Mouse (Mus musculus): ENCODE data around the gene Acss2.
"Not testable (repeated sequence)": the region's sequence is repeated elsewhere in the genome, so short reads cannot be mapped to it uniquely, and the experiment has no call there.

Acss2 gene

DNA sequence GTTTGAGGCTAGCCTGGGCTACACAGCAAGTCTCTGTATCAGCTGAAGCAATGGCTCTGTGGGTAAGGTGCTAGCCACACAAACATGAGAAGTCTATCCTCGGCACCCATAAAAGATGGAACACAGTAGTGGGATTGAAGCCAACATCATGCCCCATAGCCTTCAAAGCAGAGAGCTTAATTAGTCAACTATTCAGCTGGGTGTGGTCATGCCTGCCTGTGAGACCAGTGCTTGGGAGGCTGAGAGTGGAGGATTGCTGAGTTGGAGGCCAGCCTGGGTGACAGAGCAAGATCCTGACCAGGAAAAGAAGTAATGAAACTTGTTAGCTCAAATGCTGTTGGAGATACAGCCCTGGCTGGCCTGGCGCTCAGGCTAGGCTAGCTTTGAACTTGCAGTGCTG is 73.1 kb downstream of the Acss2 start:
- no peak for DNase-seq

DNA sequence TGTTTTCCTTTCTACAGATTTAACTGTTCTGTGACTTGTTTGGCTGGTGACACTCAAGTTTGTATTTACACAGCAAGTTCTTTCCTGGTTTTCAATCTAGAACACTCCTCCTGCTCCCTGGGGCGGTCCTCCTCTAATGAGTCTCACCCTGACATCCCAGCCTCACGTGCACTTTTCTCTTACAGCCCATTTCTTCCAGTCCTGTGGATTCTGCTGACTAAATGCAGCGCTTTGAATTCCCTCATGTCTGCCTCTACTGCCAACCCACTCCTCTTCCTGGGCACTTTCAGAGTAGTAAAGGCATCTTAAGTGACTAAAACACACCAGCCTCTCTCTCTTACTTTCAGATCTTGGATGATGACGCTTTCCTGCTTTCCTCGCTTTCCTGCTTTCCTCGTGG is 73.9 kb downstream of the Acss2 start:
- peak; percentile 32 for DNase-seq

DNA sequence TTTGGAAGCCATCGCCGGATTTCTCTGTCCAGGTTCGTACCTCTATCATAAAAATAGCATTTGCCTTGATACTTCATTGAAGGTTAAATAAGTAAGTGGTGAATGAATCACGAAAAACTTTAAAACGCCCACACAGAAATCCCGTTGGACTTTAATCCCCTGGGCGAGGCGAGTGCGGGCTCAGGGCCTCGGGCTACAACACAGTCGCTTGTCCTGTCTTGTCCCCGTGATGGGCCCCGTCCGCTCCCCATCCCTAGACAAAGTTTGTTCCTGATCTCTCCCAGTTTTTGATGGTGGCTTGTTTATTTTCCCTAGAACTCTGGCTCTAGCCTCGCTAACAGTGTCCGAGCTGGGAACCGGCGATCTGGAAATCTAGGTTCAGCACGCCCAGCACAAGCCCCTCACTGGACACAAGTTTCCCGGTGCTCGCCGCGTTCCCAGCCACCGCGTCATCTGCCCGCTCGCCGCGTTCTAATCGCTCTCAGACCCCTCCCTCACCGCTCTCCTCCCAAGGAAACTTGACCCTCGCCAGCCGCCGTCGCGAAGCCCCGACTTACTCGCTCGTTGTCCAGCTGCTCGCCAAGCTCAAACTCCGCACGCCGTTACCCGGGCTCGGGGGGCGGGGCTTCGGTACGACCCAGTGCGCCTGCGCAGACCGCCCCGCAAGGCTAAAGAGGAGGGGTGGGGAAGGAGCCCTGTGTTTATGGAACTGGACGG is 74.5 kb downstream of the Acss2 start, which contains the start of gene Gss:
TSS of gene Gss (minus strand) at position 674 of the 717 bp plus-strand sequence.
- peak; percentile 99 for DNase-seq

DNA sequence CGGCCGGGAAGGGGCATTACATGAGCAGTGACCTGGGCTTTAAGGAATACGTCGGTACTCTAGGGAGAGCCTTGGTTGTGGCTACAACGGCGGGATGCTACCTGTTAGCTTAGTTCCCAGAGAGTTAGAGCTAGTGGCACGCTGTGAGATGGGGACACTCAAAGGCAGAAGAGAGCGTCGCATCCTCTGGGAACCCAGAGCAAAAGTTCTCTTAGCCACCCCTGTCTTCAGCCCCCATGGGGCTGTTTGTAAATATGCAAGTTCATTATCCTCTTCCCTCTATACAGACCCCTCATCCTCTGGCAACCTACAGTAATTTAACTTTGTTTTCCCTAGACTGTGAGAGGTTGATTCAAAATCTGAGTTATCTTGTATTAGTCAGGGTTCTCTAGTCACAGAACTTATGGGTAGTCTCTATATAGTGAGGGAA is 75.1 kb downstream of the Acss2 start:
- no peak for DNase-seq

DNA sequence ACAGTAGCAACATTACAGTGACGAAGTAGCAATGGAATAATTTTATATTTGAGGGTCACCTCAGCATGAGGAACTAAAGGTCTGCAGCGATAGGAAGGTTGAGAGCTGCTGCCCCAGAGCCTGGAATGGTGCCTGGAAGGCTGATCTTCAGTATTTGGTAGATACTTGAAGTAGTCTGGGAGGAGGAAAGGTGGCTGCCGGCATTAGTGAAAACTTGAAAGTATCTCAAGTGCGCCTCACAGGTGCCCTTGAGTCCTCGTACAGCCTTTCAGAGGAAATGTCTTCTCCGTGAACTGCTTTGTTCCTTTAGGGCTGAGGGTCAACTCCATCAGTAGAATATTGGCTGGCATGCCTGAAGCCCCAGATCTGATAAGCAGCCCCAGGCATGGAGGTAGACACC is 77.8 kb downstream of the Acss2 start:
- DNase-seq, result no peak

DNA sequence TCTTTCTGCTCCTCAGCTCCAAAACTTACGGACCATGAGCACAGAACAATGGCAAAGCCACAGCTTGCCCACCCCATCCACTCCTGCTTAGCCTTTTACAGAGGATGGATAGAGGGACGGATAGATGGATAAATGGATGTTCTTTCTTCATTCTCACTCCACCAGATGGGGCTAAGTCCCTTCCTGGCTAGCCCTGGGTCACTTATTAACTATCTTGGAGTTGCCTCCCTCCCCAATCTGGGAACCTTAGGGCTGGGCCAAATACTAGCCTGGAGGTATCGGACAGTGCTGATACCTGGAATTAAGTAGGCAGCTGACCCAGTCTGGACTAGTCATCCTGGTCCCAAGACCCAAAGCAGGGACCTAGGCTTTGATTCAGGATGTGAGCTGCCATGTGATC is 86.0 kb downstream of the Acss2 start:
- no peak for DNase-seq

DNA sequence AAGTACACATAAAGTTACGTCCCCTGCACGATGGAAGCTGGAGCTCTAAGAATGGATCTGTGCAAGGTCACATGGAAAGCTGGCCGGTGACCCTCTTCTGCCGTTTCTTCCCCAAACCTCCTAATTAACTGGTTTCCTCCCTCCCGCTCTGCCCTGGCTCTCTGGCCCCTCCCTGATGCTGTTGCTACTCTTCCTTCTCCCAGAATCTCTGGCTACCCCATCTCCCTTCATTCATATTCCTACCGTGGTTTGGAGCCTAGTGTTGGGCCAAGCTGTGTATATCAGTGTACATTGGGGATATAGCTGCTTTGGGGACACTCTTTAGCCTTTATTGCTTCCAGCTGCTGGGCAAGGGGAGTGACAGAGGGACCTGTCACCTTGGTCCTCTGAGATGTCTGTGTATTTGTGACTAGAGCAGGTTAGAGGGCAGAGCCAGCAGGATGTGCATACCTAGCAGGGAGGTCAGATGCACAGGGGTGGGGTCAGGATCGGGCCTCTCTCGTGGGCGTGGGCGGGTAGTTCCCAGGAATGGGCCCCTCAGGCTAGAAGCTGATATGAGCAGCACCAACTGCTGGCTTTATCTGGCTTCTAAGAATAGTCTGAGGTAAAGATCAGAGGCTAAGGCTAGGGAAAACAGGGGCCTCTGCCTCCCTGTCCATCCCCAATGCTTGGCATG is 87.0 kb downstream of the Acss2 start:
- no peak for DNase-seq

DNA sequence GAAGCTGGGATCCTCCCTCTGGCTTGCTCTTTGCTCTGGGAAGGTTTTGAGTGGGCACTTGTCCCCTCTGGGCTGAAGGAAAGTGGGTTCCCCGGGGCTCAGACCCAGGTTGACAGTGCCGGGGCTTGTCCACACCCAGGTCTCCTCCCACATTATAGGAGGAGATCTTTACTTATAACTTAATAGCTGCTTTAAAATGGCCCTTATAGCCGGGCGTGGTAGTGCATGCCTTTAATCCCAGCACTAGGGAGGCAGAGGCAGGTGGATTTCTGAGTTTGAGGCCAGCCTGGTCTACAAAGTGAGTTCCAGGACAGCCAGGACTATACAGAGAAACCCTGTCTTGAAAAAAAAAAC is 87.5 kb downstream of the Acss2 start:
- DNase-seq, result not testable (repeated sequence)

DNA sequence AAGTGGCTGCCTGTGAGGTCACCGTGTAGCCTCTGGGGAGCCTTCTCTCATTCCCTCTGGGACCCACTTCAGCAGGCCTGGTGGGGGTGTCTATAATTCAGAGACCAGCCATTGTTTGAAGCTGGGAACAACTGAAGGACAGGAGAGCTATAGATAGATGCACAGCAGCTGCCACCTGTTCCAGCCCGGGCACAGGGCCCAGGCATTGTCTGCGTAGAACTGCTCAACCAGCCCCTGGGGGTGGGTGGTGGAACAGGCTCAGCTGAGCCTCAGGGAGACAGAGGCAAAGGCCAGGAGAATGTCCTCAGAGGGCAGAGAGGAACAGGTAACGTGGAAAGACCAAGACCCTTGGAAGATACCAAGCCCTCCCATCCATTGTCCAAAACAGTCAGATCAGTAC is 88.6 kb downstream of the Acss2 start:
- no peak for DNase-seq

DNA sequence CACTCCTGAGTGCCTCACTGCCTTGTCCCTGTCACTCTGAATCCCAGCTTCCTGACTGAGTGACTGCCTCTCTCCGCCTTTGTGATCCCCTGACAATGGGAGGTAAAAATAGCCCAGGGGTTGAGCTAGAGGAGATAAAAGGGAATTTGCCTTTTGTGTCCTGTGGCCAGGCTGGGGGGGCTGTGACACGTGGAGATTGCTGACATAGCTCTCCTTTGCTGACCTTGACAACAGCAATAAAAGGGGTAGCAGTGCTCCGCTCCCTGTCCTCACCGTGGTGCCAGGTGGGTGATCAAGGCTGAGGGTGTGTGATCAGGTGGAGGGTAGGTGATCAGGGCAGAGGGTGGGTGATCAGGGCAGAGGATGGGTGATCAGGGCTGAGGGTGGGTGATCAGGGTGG is 93.2 kb downstream of the Acss2 start, which contains the start of gene Myh7b:
TSS of gene Myh7b (plus strand) at position 235 of the 400 bp plus-strand sequence.
- DNase-seq, result no peak

DNA sequence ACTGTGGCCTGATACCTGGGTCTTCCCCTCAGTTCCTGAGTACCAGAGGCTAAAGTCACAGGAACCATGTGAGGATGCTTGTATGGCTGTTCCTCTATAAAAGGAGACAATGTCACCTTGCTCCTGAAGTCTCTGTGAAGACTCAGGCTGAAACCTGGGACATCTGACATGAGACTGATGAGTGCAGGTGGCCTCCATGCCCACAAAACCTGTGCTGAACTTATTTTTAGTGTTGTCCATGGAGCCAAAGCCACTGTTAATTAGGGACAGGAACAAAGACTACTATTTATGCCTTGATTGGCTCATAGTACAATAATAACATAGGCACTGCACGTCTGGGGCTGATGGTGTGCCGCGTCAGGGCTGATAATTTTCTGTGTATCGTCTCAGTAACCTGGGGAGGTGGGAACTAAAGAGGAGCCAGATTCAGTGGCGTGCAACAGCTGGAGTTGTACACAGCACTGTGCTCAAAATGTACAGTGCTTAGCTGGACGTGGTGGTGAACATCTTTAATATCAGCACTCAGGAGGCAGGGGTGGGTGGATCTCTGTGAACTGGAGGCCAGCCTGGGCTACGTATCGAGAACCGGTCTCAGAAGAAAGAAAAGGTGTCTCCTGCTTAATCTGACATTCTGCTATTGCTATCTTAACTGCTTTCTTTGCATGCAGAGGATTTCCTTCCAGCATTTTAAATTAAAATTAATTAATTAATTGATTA is 94.2 kb downstream of the Acss2 start:
- DNase-seq, result no peak

DNA sequence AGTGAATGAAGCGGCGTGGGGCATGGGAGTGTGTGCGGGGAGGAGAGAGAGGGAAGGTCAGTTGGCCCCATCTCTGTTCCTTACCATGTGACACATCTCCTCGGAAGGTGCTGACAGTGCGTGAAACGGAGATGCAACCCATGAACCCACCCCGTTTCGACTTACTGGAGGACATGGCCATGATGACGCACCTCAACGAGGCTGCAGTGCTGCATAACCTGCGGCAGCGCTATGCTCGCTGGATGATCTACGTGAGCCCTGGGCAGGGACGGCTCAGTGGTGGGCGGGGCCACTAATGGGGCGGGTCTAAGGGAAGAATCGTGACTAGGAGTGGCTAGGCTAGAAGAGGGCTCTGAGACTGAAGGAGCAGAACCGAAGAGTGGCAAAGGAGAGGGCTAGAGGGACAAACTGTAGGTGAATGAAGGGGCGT is 95.6 kb downstream of the Acss2 start:
- peak; percentile 80 for DNase-seq

DNA sequence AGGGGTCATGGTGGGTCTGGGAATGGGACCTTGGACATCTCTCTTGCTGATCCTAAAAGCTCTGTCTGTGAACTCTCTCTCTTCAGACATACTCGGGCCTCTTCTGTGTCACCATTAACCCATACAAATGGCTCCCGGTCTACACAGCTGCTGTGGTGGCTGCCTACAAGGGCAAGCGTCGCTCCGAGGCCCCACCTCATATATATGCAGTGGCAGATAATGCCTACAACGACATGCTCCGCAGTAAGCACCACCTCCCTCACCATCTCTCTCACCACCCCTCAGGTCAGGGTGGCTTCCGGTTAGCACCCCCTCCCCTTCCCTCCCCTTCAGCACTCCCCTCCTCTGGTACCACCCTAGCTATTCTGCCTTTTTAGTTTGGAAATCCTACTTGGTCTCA is 96.2 kb downstream of the Acss2 start:
- no peak for DNase-seq

DNA sequence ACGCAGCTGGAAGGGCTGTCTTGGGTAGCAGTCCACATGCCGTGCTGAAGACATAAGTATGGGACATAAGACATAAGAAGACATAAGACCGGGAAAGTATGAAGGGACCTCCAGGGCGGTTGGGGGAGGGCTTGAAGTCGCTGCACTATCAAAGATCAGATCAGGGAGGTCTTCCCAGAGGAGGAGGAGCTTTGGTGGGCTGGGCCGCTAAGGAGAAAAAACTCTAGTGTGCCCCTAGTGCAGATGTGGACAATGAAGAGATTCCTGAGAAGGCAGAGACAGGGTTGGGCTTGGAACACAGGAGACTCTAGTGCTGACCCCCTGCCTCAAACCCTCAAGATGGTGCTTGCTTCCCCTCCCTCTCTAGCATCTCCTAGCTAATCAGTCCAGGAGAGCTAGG is 99.2 kb downstream of the Acss2 start:
- DNase-seq, result no peak

DNA sequence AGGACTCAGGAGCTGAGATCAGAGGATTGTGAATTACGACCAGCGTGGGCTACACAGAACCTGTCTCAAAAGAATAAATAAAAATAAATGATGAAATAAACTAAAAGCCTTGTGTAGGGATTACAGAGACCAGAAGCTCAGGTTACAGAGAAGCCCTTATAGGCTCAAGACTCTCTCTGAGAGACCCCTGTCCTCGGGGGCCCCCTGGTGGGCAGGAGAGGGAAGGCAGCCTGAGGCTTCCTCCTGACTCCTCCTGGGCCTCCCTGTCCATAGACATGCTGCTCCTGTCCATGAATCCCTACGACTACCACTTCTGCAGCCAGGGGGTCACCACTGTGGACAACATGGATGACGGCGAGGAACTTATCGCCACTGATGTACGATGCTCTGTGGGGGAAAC is 102.1 kb downstream of the Acss2 start:
- peak; percentile 79 for DNase-seq

DNA sequence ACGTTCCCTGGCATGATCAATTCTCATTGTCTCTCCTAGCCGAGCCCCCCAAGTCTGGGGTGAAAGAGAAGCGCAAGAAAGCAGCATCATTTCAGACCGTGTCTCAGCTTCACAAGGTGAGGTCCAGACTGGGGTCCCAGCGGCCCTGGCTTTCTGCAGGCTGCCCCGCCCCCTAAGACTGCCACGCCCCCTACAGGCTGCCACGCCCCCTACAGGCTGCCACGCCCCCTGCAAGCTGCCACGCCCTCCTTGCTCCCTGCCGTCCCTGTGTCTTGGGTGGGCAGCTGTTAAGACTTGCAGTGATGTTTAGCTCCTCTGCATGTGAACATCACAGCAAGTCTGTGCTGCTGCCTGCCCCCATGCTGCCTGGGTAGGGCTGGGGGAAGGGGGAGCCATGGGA is 104.9 kb downstream of the Acss2 start:
- DNase-seq, result peak; percentile 16

DNA sequence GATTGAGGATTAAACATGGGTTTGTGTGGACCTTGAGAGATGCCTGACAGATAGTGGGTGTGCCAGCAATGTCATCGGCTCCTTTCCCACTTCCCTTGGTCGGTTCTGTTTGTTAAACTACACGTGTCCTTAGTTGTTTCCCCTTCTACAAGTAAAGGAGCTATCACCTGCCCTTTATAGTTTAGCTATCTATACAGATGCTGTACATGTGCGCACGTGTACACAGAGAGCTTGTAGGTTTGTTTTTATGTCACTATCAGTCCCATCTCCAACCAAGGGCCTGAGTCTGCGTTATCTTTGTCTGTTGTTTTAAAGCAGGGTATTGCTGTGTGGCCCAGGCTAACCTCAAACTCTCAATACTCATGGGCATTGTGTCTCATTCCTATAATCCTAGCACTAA is 106.2 kb downstream of the Acss2 start:
- DNase-seq, result no peak

DNA sequence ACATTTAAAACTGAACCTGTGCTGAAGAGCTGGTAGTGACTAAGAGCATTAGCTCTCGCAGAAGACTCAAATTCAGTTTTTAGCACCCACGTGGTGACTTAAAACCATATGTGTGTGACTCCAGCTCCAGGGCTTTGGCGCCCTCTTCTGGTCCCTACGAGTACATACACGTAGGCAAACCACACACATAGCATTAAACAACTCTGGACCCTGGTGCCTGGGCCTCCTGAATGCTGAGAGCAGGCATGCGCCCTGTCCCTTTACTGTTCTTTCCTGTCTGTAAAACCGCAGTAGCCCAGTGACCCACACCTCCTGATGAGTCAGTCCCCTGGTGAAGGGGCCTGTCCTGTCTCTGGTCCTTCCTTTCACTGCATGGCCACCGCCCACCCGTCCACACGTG is 107.0 kb downstream of the Acss2 start:
- peak; percentile 70 for DNase-seq

DNA sequence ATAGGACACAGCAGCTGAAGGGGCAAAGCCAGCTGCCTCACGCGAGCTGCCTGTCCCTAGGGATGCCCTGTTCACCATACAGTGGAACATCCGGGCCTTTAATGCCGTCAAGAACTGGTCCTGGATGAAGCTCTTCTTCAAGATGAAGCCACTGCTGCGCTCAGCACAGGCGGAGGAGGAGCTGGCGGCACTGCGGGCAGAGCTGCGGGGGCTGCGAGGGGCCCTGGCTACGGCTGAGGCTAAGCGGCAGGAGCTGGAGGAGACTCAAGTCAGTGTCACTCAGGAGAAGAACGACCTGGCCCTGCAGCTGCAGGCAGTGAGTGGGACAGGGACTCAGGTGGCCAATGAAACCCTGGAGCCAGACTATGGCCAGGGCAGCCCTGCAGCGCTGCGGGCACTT is 108.5 kb downstream of the Acss2 start:
- DNase-seq, result no peak

DNA sequence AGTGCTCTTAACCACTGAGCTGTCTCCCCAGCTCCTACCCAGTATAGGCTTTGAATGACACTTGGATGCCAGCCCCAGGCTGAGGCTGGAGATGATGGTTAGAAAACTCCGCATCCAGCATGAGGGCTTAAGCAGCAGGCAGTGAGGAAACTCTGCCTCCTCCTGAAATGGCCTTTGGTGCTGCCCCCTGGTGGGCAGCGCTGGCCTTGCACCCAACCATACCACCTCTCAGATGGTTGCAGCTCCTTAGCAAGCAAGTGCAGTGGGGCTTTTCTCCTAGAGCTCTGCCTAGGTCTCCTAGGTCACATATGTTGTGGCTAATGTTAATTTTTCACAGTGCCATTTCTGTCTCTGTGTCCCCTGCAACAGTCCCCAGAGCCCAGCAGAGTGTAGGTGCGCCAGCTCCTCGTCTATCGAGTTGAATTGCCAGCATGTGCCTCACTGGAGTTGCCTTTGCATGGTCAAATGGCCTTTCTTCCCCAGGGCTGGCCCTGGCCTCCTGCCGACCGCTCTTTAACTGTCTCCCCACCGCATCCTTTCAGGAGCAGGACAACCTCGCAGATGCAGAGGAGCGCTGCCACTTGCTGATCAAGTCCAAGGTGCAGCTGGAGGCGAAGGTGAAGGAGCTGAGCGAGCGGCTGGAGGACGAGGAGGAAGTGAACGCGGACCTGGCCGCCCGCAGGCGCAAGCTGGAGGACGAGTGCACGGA is 109.4 kb downstream of the Acss2 start:
- DNase-seq, result peak; percentile 80

DNA sequence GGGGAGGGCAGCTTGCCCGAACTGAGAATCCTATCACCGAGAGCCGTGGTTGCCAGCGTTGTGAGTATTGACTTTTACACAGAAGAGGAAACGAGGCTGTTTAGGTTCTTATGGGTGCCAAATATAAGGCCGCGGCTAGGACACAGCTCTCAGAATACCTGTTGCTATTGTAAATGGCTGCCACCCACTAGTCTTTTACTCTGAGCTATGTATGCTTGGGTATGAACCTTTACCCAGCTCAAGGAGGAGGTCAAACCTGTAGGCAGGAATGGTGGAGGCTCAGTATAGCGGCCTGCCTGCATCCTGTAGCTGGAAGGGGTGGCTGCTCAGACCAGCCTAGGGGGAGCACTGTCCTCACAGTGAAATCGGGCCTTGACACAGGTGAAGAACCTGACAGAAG is 110.4 kb downstream of the Acss2 start:
- DNase-seq, result no peak

DNA sequence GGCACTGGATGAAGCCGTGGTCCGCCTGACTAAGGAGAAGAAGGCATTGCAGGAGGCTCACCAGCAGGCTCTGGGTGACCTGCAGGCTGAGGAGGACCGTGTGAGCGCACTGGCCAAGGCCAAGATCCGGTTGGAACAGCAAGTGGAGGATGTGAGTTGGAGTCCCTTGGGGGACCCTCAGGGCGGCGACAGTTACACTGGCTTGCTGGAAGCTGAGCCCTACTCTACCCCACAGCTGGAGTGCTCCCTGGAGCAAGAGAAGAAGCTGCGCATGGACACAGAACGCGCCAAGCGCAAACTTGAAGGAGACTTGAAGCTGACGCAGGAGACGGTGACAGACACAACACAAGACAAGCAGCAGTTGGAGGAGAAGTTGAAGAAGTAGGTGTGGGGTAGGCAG is 110.8 kb downstream of the Acss2 start:
- DNase-seq, result no peak

DNA sequence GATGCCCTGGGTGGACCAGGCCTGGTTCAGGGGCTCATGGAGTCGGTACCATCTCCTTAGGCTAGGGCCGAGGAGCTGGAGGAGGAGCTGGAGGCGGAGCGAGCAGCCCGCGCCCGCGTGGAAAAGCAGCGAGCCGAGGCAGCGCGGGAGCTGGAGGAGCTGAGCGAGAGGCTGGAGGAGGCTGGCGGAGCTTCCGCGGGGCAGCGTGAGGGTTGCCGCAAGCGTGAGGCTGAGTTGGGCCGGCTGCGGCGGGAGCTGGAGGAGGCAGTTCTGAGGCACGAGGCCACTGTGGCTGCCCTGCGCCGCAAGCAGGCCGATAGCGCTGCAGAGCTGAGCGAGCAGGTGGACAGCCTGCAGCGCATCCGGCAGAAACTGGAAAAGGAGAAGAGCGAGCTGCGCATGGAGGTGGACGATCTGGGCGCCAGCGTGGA is 111.5 kb downstream of the Acss2 start:
- peak; percentile 67 for DNase-seq

Data from retina, postnatal 1 day (tissue).